Mouse (Mus musculus): ENCODE data around the gene Gm37240. TPM values are rescaled to one million over a fixed set of nuclear protein-coding genes. Genes with fewer than 3 reads are reported as not detected.

The Gm37240 gene
- polyA plus RNA-seq, 1 experiment = not detected

DNA sequence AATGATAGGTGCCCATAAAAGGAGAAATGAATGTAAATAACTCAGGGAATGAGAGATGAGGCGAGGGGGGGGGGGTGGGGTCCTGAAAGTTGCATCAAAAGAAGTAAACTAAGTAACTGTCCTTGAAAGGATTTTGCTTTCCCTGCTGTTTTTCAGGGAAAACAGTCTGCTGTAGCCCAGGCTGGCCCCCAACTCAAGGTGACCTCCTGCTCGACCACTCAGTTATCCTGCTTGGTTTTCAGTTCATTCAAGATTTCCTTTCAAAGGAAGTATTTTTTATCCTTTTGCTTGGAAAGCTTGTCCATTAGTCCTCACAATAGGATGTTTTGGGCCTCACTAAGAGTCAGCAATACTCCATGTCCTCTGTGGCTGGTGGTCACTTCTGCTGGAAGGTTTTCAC is 547.4 kb downstream of the Gm37240 start:
- Histone ChIP-seq H3K4me1 (ENCODE audit: control insufficient read depth, insufficient read depth, low read length) (no peaks in the 10 kb centered on the region), H3K27ac (ENCODE audit: insufficient read depth, low read depth, low read length) (no peak overlapping the region), H3K4me3 (ENCODE audit: insufficient read depth, low read length) (no peak overlapping the region)
- TF ChIP-seq CTCF (IDR thresholded peaks at IDR 0.05; ENCODE audit: low read depth, low read length) (no peak), POLR2A (IDR thresholded peaks at IDR 0.05; ENCODE audit: borderline replicate concordance, low read depth, low read length) (no peak)

- Histone ChIP-seq H3K4me1 (ENCODE audit: control insufficient read depth, insufficient read depth, low read length) (no peaks in the 10 kb centered on the region), H3K4me3 (ENCODE audit: insufficient read depth, low read length) (no peak overlapping the region), H3K27ac (ENCODE audit: insufficient read depth, low read depth, low read length) (no peak overlapping the region)
- no peak for TF ChIP-seq POLR2A (IDR thresholded peaks at IDR 0.05; ENCODE audit: borderline replicate concordance, low read depth, low read length)
- no peak for TF ChIP-seq CTCF (IDR thresholded peaks at IDR 0.05; ENCODE audit: low read depth, low read length)
These were observed 548.0 kb downstream of the Gm37240 start for GRCm38 (mm10) chr3:85339269-85339820.

DNA sequence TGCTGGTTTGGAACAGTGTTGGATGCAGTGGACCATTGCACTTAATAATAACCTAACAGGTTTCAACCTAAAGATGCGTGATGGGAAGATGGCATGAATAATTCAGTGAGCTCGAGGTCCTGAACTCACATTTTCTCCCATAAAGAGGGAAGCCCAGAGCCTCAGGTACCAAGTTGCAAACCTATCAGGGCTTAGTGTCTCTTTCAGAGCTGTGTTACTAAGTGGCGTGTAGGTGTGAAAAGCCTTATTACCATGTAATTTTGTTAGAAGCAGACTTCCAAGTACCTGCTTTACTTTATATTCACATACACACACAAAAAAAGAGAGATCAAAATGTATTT is 548.6 kb downstream of the Gm37240 start:
- no peak for TF ChIP-seq POLR2A (IDR thresholded peaks at IDR 0.05; ENCODE audit: borderline replicate concordance, low read depth, low read length)
- no peak for TF ChIP-seq CTCF (IDR thresholded peaks at IDR 0.05; ENCODE audit: low read depth, low read length)
- Histone ChIP-seq H3K27ac (ENCODE audit: insufficient read depth, low read depth, low read length) (no peak overlapping the region), H3K4me1 (ENCODE audit: control insufficient read depth, insufficient read depth, low read length) (no peaks in the 10 kb centered on the region), H3K4me3 (ENCODE audit: insufficient read depth, low read length) (no peak overlapping the region)

- no peak overlapping the region for H3K4me3 ChIP-seq (ENCODE audit: insufficient read depth, low read length)
- no peak overlapping the region for H3K27ac ChIP-seq (ENCODE audit: insufficient read depth, low read depth, low read length)
- no peaks in the 10 kb centered on the region for H3K4me1 ChIP-seq (ENCODE audit: control insufficient read depth, insufficient read depth, low read length)
- TF ChIP-seq POLR2A (IDR thresholded peaks at IDR 0.05; ENCODE audit: borderline replicate concordance, low read depth, low read length) (no peak), CTCF (IDR thresholded peaks at IDR 0.05; ENCODE audit: low read depth, low read length) (no peak)
These were observed 549.2 kb downstream of the Gm37240 start for GRCm38 (mm10) chr3:85337881-85338754.

DNA sequence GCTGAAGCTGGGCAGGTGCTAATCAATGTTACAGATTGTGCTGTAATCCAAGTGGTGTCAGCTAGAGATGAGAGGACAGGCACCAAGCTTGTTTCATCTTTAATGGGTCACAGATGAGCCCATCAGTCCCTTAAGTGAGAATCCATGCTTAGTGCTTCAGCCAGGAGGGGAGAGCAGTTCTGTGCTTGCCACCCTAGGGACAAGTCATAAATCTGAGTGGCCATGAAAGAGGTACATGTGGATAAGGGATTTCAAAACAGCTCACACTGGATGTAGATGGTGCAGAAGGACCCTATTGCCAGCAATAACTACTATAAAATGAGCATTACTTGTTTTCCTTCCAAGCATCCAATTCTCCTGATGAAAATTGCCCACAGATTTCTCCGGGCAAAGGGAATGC is 551.8 kb downstream of the Gm37240 start:
- TF ChIP-seq POLR2A (IDR thresholded peaks at IDR 0.05; ENCODE audit: borderline replicate concordance, low read depth, low read length) (no peak), CTCF (IDR thresholded peaks at IDR 0.05; ENCODE audit: low read depth, low read length) (no peak)
- no peaks in the 10 kb centered on the region for H3K4me1 ChIP-seq (ENCODE audit: control insufficient read depth, insufficient read depth, low read length)
- no peak overlapping the region for H3K4me3 ChIP-seq (ENCODE audit: insufficient read depth, low read length)
- no peak overlapping the region for H3K27ac ChIP-seq (ENCODE audit: insufficient read depth, low read depth, low read length)

DNA sequence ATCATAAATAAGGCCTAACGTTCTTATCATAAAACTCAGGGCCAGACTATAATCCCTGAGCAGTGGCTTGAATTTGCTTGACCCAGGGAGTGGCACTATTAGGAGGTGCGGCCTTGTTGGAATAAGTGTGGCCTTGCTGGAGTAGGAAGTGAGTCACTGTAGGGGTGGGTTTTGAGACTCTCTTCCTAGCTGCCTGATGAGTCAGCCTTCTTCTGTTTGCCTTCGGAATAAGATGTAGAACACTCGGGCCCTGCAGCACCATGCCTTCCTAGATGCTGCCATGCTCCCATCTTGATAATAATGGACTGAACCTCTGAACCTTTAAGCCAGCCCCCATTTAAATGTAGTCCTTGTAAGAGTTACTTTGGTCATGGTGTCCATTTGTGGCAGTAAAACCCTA is 555.0 kb downstream of the Gm37240 start:
- no peak for TF ChIP-seq CTCF (IDR thresholded peaks at IDR 0.05; ENCODE audit: low read depth, low read length)
- TF ChIP-seq POLR2A (IDR thresholded peaks at IDR 0.05; ENCODE audit: borderline replicate concordance, low read depth, low read length) = no peak
- H3K4me3 ChIP-seq (ENCODE audit: insufficient read depth, low read length) = no peak overlapping the region
- H3K27ac ChIP-seq (ENCODE audit: insufficient read depth, low read depth, low read length) = no peak overlapping the region
- no peaks in the 10 kb centered on the region for H3K4me1 ChIP-seq (ENCODE audit: control insufficient read depth, insufficient read depth, low read length)

DNA sequence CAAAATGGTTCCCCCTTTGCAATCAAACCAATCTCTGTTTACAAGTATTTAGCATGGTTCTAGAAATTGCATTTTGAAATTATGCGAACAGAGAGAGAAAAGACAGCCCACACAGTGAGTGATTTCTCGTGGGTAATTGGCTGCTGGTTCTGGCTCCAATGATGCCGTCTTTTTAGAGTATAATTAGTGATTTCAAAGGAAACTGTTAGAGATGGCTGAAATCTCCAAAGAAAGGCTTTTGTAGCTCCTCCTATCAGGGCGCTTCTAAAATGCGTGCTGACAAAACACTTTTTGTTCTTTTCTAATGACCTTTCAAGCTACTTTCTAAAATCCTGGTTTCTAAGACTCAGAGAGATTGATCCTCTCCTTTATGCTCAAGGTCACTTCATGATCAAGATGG is 569.1 kb downstream of the Gm37240 start:
- no peak overlapping the region for H3K27ac ChIP-seq (ENCODE audit: insufficient read depth, low read depth, low read length)
- H3K4me1 ChIP-seq (ENCODE audit: control insufficient read depth, insufficient read depth, low read length) = no peaks in the 10 kb centered on the region
- H3K4me3 ChIP-seq (ENCODE audit: insufficient read depth, low read length) = no peak overlapping the region
- TF ChIP-seq CTCF (IDR thresholded peaks at IDR 0.05; ENCODE audit: low read depth, low read length) (no peak), POLR2A (IDR thresholded peaks at IDR 0.05; ENCODE audit: borderline replicate concordance, low read depth, low read length) (no peak)

DNA sequence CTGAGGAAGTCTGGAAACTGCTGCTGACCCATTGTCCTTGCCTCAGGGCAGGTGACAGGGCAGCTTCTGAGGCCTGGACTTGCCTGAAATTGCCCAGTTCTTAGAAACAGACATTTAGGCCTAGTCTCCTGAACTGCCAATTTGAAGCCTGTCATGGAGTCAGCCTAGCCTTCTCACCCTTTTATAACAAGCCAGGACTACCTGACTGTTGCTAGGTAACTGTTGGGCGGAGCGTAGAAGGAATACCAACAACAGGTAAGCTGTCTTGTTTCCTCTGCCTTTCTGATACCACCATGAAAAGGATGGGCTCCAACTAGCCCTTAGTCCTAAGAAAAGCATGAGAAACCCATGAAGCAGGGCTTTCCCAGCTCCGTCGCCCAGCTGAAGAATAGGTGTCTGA is 570.0 kb downstream of the Gm37240 start:
- Histone ChIP-seq H3K27ac (ENCODE audit: insufficient read depth, low read depth, low read length) (no peak overlapping the region), H3K4me3 (ENCODE audit: insufficient read depth, low read length) (no peak overlapping the region), H3K4me1 (ENCODE audit: control insufficient read depth, insufficient read depth, low read length) (no peaks in the 10 kb centered on the region)
- TF ChIP-seq POLR2A (IDR thresholded peaks at IDR 0.05; ENCODE audit: borderline replicate concordance, low read depth, low read length) (no peak), CTCF (IDR thresholded peaks at IDR 0.05; ENCODE audit: low read depth, low read length) (no peak)

DNA sequence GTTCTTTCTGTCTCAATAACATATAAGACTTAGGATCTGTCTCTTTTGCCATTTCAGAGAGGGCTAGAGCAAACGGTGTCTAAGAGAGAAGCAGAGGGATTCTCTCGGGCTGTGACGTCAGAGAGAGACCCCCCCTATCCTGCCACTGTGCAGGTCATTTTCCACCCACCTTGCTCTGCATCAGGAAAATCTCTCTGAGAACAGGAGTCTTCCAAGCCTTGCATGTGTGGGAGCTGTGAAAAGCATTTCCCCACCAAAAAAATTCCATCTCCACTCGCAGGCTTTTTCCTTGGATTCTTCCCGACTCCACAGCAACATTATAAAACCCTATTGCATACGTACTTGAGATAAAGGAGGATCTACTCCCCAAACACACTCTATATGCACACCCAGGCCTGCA is 572.4 kb downstream of the Gm37240 start:
- no peak overlapping the region for H3K27ac ChIP-seq (ENCODE audit: insufficient read depth, low read depth, low read length)
- no peak for TF ChIP-seq CTCF (IDR thresholded peaks at IDR 0.05; ENCODE audit: low read depth, low read length)
- TF ChIP-seq POLR2A (IDR thresholded peaks at IDR 0.05; ENCODE audit: borderline replicate concordance, low read depth, low read length) = no peak
- H3K4me3 ChIP-seq (ENCODE audit: insufficient read depth, low read length) = no peak overlapping the region
- H3K4me1 ChIP-seq (ENCODE audit: control insufficient read depth, insufficient read depth, low read length) = no peaks in the 10 kb centered on the region

GRCm38 (mm10) chr3:85313646-85314255 is 573.6 kb downstream of the Gm37240 start:
- H3K4me3 ChIP-seq (ENCODE audit: insufficient read depth, low read length) = no peak overlapping the region
- TF ChIP-seq POLR2A (IDR thresholded peaks at IDR 0.05; ENCODE audit: borderline replicate concordance, low read depth, low read length) (no peak), CTCF (IDR thresholded peaks at IDR 0.05; ENCODE audit: low read depth, low read length) (no peak)
- H3K27ac ChIP-seq (ENCODE audit: insufficient read depth, low read depth, low read length) = no peak overlapping the region
- H3K4me1 ChIP-seq (ENCODE audit: control insufficient read depth, insufficient read depth, low read length) = no peaks in the 10 kb centered on the region

Data from bone marrow macrophage, adult 2 months (primary cell).